Mouse (Mus musculus) erythroblast, embryonic 14.5 days (primary cell): ENCODE measurements around the gene Ndrg3.

Experiments
- GATA1 ChIP-seq: IDR thresholded peaks from 2 replicates; pipeline ENCODE4 v1.6.1; 2012; ENCODE audit warnings: low read length, inconsistent platforms, mixed read lengths
- TAL1 ChIP-seq: IDR thresholded peaks from 3 replicates; pipeline ENCODE4 v1.6.1; 2012; ENCODE audit warnings: low read length, inconsistent platforms, mixed read lengths

DNA sequence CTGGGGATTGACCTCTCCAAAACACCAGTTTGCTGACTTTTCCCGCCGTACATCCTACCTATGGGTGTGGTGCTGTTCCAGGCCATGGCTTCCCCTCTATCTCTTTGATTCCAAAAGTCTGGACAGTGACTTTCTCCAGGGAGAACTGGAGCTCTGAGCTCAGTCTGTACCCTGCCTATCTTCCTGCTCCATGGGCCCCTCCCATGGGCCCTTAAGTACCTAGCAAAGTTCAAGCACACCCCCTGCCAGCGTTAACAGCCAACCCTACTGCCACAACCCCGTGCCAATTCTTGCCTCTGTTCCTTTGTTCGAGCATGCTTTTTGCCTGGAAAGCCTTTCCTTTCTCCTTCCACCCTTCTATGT lies 15.4 kb upstream of the Ndrg3 start:
- TF ChIP-seq TAL1 (no peak), GATA1 (no peak)
